Mouse (Mus musculus): Measurements from ENCODE around the gene Irf4.

The Irf4 gene

DNA sequence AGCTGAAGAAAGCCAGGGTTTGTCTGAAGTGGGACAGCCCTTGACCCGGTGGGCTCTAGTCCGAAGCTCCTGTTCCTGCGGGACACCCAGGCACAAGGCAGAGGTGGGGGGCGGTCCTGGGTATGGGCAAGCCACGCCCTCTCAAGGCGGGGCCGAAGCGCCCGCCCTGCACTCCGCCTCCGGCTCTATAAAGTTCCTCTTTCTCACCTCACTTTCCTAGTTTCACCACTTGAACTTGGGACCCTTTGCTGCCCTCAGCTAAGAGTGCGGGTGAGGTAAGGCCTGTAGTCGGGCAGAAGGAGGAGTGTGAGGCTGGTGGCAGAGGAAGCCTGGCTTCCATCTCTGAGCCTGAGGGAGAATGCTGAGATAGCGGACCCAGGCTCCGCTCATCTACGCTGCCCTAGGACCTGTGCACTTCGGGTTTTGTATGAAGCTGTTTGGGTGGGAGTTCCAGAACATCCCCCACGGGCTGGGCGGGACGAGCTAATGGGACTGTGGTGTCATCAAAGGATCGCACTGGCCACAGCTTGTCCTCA, at the start of gene Irf4:
Gene Irf4, plus strand, starts transcription at position 206 of the 536 bp plus-strand sequence.
- peak; percentile 92 to 93 for DNase-seq

DNA sequence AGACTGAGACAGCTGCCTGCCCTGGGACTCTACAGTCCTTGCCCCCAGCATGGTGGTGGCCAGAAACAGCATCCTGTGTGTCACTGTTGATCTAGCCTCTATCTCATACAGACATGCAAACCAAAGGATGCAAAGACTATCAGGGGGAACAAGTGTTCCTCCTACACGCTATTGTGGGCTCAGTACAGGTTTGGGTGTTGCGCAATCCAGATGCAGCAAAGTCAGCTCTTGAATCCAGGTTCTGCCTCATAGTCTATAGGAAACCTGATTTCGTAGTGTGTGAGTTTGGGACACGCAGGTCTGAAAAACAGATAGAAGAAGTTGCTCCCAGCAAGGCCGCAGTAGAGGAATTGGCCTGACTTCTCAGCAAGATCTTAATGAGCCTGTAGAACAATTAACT, 46.3 kb upstream of the Irf4 start:
- DNase-seq: no peak

DNA sequence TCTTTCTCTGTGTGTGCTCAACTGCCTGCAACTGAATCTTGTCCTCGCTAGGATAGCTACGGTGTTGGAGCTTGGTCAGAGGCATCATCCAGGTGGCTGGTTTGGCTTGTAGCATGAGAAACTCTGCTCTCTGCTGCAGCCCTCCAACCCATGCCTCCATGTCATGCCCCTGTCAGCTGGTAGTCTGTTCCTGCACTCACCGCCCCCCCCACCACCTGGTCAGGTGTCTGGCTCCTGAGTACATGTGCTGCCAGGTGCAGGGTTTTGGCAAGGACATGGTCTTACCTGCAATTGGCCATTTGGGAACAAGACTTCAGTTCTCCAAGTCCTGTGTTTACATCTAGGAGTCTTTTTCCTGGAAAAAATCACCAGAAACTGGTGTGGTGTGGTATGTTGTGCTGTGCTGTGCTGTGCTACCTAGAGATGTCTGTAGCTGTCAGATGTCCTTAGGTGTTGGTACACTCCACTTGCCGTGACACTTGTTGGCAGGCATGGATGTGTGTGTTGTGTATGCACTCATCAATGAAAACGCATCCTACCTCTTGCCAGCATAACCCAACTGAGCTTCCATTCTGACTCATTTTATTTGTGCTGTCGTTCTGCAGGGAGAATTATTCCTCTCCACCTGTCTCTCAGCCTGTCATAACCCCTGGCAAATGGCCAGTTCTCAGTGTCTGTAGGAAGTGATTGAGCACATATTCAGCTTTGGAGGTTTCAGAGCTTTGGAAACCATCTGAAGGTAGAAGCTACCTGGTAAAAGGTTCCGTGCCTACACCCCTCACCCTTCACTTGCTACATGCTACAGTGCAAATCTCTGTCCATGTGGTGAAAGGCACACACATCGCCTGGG, 44.6 kb upstream of the Irf4 start:
- no peak for DNase-seq

DNA sequence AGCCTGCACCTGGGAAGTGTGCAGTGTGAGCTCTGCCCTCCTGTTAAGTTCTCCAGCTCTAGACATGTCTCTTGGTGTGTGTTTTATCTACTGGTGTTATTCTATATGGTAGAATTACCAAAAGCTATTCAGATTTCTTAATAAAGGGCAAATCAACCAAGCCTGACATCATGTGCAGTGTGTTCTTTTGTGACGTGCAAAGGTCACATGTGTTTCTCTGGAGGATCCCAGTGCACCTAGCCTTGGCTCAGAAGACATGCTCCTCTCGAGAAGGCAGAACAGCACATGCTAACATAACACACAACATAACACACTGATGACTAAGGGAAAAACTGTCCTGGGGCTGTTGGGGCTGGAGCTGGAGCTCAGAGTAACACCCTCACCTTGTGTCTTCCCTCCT, 38.0 kb upstream of the Irf4 start:
- DNase-seq: no peak

DNA sequence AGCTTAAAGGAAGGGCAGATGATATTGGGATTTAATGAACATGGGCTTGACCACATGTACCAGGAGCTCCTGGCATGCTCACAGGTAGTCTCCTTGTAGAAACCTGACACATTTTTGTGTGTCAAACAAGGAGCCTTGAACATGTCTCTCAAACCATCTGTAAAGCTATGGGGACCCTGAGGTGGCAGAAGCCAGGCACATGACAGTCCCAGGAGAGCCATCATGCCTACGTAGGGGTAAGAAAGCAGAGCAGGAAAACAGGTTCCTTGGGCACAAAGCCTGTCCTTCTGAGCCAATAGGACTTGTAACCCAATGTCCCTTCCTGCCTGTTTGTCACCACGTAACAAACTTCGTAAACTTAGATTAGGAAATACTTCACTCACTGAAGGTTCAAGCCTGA, 37.3 kb upstream of the Irf4 start:
- no peak for DNase-seq

DNA sequence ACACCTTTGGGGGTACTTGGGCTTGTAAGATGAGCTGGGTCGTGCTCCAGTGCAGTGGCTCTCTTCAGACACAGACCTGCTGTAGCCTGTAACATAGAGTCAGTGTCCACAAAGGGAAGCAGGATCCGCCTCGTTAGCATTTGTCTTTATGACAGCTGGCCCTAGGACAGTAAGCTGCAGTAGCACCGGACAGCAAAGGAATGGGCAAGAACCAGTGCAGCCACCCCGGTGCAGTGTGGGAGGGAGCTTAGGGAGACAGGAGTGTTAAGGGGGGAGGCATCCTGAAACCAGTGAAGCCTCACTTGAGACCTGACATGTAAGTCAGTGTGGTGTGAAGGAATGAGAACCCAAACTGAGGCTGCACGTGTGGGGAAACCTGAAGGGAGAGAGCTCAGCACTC, 36.7 kb upstream of the Irf4 start:
- DNase-seq: no peak

DNA sequence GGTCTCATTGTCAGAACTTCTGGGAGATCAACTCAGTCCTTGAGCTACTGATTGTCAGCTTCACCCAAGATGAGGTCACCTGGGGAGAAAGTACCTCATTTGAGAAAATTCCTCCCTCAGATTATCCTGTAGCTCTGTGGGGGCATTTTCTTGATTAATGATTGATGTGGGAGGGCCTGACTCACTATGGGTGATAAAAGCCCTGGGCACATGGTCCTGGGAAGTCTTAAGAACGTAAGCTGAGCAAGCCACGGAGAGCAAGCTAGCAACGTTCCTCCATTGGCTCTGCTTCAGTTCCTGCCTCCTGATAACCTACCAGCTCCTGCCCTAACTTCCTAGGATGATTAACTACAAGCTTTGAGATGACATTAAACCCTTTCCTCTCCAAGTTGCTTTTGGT, 35.4 kb upstream of the Irf4 start:
- no peak for DNase-seq

DNA sequence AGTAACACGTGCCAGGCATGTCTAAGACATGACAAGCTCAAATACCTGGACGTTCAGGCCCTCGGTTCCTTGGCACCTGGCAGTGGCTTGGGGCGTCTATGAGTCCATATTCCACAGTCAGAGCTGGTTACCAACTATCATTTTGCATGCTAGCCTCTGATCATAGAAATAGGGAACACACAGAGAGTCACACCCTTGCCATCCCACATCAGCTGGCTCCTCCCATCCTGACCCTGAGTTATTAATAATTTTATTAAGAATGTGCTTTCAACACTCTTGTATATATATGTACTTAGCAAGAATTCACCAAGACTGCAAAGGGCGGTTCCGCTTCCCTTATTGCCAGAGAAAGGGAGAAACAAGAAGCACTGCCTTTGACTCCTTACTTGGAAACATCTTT, 34.5 kb upstream of the Irf4 start:
- DNase-seq: no peak

DNA sequence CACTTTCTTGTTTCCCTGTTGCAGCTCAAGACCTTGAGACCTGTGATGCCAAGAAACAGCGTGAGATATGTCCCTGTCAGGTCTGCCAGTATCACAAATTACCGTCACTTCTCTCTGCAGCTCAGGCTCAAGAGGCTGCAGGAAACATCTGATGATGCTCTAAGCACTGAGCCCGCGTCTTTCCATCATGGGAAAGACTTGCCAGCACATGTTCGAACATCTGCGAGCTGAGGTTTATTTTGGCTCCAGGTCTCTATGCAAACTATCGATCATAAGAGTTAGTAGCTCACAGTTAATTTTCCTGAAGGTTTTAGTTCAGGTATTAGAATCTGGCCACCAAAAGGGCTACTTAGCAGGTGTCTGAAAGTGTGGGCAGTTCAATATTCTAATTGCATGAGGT, 34.0 kb upstream of the Irf4 start:
- no peak for DNase-seq

DNA sequence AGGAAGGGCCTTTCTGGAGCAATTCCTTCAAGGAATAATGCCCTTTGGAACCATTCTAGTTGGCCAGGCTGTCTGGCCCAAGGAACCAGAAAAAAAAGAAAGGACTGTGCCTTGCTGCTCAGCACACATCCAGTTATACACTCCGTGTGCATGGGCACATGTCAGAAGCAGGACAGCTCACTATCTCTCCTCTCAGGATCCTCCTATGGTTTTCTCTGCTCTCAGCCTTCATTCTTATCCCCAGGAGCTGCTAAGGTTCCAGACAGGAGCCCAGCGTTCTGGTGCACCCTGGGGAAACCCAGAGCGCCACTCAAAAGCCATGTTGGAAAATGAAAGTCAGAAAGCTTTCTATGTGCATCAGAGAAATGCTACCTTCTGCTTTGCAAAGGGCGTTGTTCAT, 33.5 kb upstream of the Irf4 start:
- no peak for DNase-seq

DNA sequence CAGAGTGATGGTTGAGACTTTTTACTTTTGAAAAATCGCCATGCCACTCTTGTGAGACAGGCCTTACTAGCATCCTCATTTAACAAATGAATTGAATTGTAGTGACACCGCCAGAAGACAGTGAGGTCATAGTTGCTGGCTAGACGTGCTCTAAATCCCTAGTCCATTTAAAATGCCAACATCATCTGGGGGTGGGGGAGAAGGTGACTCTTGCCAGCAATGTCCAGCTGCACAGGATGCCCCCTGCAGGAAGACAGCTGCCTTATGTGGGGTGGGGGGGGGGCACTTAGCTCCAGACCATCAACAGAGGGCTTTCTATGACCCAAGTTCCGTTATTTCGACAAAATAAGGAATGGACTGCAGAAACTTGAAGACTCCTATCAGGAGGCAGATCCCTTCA, 32.4 kb upstream of the Irf4 start:
- no peak for DNase-seq

DNA sequence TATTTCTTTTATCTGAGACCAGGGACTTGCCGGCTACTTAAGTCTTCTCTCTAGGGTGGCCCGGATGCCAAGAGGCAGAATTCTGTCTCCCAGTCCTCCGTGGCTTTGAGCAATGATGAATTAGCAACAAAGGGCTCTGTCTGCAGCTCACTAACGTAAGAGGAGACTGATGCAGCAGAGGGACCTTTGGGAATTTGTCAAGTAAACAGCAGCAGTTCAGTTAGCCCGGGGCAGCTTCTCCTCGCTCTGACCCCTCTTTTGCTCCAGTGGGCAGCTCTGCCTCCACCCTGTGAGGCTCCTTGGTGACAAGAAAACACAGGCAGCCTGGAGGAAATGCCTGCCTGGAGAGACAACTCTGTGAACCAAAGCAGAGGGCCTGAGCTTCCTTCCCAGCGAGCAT, 26.4 kb upstream of the Irf4 start:
- DNase-seq: no peak

DNA sequence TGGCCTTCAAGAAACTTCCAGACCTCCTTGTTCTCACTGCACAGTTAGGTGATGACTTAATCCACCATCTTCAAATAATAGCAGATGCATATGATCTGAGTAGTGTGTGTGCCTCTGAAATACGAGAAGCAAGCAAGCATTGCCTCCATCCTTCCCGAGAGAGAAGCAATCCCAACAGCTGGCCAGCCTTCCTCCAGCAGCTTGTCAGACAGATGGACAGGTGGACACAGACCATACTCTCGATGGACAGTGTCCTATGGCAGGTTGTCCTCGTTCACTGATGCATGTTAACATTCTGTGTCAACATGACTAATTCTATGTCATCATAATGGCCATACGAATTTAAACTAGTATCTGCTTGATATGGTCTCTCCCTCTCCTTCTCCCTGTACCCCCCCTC, 25.8 kb upstream of the Irf4 start:
- no peak for DNase-seq

DNA sequence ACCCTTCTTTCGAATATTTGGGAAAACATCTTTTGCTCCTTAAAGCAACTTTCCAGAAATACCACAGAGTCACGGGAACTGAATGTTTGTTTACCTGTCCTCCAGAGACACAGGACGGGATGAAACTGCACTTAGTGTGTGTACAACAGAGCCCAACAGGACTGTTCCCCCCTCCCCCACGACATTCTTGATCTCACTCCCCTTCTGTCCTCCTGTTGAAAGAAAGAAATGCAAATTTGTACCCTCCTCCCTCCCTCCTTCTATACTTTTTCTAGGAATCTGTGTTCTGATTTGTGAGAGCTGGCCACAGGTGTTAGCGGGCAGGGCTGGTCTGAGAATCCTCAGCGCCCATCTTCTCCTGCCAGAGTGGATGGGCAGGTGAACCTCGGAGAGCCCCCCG, 25.2 kb upstream of the Irf4 start:
- no peak for DNase-seq

DNA sequence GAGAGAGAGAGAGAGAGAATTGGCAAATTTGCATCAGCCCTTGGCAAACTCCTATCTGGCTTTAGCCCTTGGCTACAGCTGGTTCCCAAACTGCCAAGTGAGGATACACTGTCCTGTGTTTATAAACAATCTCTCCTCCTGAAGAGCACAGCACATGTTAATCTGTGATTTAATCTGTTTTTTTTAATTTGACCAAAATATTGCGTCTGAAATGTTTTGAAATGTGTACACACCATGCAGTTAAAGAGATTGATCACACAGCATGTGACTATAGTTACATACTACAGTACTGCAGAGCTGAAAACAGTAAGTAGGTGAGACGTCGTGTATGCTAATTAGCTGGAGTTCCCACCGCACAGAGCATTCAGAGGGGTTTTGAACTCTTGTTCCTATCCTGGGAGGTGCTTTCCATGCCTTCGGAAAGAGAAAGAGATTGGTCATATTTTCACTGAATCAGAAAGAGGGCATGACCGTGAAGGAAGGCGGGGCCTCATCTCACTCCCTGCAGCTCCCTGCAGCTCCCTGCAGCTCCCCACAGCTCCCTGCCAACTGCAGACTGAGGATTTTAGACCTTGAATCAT, 24.2 kb upstream of the Irf4 start:
- no peak for DNase-seq

DNA sequence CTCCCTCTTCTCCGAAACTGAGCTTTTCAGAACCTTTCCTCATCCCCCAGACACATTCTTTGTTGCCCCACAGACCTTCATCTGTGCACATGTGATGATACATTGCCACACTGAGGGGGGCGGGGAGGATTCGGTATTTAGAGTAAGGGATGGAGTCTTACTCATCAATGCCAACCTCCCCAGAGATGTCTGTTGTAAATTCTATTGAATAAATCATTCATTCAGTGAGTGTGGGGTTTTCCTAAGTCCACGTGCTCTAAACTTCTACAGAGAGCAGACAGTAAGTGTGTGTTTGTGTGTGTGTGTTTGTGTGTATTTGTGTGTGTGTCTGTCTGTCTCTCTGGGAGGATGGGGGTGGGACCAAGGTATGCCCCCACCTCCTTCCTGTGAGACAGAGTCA, 22.1 kb upstream of the Irf4 start:
- no peak for DNase-seq

DNA sequence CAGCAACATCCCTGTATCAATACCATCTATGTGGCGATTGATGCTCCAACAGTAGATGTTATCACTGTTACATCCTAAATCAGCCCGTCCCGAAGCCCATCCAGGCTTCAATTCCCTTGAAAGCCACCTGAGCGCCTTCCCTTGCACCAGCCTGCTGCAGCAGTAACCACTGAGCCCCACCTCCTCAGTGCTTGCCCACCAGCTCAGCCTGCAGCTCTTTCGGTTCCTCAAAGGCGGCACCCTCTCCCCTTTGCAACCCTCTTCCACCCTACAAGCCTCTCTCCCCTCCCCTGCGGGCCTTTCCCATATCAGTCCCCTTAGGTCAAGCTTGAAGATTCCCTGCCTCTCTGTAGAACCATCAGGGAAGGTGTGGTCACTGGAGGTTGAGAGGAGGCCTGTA, 20.9 kb upstream of the Irf4 start:
- peak; percentile 71 to 73 for DNase-seq

DNA sequence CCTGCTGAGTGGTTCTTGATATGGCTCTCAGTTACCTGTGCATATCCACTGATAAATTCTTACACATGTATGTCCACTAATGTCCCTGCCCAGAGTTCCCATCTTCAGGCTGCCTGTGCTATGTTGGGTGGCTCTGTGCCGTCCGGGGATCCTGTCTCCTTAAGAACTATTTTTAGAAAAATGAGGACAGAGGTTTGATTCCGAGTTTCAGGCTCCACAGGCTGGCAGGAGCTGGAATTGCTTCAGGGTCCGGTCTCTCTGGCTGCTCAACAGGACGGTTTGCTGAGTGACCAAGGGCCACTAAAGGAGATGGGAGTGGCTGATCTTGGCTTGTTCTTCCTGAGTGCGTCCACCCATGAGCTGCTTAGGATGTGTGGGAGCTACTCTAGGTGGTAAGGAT, 19.8 kb upstream of the Irf4 start:
- no peak for DNase-seq

DNA sequence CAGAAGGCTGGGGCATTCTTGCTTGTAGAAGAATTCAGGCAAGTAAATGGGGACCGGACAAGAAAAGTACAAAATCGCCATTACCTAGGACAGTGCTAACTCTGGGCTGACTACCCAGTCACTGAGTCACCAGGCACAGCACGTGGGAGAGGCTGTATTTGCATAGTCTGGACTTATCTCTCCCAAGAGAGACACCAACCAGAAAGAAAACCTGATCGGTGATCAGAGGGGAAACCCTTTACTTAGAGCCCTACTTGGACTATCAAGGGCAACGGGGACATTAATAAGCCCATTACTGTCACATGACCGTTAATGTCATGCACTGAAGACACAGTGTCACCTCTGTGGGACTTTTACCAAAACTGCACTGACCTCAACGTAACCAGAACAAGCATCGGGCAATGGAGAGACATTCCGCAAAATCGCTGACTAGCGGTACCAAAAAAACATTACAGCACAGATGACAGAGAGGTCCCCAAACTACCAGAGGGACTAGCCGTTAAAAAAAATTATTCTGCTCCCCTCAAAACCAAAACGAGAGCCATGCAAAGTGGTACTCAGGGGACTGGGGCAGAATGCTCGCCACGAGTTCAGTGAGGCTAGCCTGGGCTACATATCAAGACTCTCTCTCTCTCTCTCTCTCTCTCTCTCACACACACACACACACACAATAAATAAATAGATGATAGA, 18.8 kb upstream of the Irf4 start:
- peak; percentile 39 to 41 for DNase-seq

DNA sequence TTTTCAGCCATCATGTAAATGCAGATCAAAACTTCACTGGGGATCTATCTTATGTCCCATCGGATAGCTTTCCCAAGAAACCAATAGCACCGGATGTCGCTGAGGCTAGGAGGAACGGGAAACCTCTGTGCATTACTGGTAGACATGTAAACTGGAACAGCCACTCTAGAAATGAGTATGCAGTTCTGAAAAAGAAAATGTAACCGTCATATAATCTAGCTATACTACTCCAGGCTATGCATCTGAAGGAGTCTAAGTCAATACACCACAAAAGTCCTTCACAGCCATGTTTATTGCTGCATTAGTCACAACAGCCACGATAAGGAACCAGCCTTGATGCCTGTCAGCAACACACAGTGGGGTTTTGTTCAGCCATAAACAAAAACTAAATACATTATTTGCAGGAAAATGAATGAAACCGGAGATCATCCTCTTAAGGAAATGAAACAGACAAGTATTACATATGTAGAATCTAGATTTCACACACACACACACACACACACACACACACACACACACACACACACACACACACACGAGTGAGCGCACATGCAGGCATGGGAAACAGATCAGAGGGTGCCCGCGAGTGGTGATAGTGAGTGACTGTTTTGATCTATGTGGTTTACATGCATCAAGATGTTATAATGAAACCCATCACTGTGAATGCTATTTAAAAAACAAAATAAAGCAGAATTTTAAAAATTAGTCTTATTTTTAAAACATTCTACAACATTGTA, 16.1 kb upstream of the Irf4 start:
- no peak for DNase-seq

DNA sequence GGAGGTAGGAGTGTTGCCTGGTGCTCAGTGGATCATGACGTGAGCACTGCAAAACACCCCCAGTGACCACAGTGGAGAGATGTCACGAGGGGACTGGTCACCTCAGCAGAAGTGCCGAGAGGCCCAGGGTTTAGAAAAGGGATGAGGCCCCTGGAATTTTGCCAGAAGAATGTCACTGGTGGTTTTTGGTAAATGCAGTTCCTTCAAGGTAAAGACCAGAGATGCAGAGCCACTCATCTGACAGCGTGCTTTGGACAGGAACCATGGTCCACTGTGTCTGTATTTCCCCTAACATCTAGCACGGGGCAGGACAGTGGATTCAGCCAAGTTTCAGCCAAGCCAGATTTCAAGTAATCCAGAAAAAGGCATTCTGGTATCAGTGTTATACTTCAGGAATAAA, 12.3 kb upstream of the Irf4 start:
- DNase-seq: peak; percentile 51 to 59

DNA sequence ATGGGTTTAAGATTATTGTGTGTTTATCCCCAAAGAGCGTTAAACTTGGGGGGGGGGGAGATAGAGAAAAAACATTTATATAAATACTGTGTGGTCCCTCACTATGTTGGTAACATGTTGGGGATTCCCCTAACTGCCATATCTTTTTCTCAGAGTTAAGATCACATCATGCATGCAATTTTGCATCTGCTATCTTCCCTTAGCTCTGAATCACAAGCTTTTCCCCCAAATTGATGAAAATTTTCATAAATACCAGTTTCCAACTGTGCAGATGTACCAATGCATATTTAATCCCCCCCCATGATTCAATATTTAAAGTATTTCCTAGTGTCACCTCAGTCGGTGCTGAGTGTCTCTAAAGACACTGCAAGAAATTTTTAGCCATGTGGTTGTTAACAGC, 11.8 kb upstream of the Irf4 start:
- DNase-seq: no peak

DNA sequence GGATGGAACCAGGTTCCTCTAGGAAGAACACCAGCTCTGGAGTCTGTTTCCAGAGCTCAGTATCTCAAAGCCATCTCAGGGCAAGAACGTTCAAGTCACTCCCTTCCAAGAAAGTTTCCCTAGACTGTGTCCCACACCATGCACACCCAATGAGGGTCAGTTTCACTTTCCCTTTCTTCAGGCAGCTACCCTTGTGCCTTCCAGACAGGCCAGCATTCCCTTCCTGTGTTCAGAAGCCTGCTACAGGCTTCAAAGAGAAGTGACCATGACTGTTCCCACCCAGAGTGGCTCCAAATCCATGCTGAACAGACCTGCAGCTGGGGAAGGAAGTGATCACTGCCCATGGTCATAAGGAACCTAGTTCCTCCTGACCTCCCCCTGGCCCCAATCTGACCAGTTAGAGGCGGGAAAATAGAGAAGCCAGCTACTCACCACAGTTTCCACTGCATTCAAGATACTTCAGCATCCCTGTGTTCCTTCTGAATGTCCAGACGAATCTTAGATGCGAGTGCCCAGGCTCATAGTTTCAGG, 10.7 kb upstream of the Irf4 start:
- DNase-seq: no peak

Measured in B cell, adult 2 months (primary cell).